Mouse (Mus musculus): ENCODE data around the gene Rpl10. TPM values are rescaled to one million over a fixed set of nuclear protein-coding genes. Genes with fewer than 3 reads are reported as not detected.

Rpl10 gene
- polyA plus RNA-seq, 1 experiment from 2014 or later = 828 TPM

Small RNA genes lying within 50 kb of the gene (microRNA-seq; reads per million reads assigned to microRNA genes)
- not detected for gene Mir7091
- gene Mir7092 = not detected

Other genes with a start within 250 kb of the Rpl10 start
- 54.3 and 60.5 TPM in 2 replicates for gene Irak1, start 246.9 kb upstream of the Rpl10 start, polyA plus RNA-seq (2015; fragmentation: Nextera tagmentation; extraction: Ambion mirVana)
- gene Opn1mw, start 143.3 kb upstream of the Rpl10 start, polyA plus RNA-seq (2015; fragmentation: Nextera tagmentation; extraction: Ambion mirVana) = not detected in 2 replicates
- gene Mecp2, start 135.4 kb upstream of the Rpl10 start, polyA plus RNA-seq (2015; fragmentation: Nextera tagmentation; extraction: Ambion mirVana) = 12.5 and 12.8 TPM in 2 replicates
- gene Tex28, start 103.0 kb upstream of the Rpl10 start, polyA plus RNA-seq (2015; fragmentation: Nextera tagmentation; extraction: Ambion mirVana) = not detected in 2 replicates
- 0.05 TPM in 1 of 2 replicates, not detected in the other for gene Tktl1, start 93.6 kb upstream of the Rpl10 start, polyA plus RNA-seq (2015; fragmentation: Nextera tagmentation; extraction: Ambion mirVana)
- gene Flna, start 21.0 kb upstream of the Rpl10 start, polyA plus RNA-seq (2015; fragmentation: Nextera tagmentation; extraction: Ambion mirVana) = 275 and 314 TPM in 2 replicates
- gene Emd, start 16.1 kb upstream of the Rpl10 start, polyA plus RNA-seq (2015; fragmentation: Nextera tagmentation; extraction: Ambion mirVana) = 26.7 and 27.8 TPM in 2 replicates
- 91.0 and 92.2 TPM in 2 replicates for gene Taz, start 11.1 kb downstream of the Rpl10 start, polyA plus RNA-seq (2015; fragmentation: Nextera tagmentation; extraction: Ambion mirVana)
- gene Dnase1l1, start 11.5 kb downstream of the Rpl10 start, polyA plus RNA-seq (2015; fragmentation: Nextera tagmentation; extraction: Ambion mirVana) = 11.7 and 12.0 TPM in 2 replicates
- 127 and 128 TPM in 2 replicates for gene Atp6ap1, start 26.3 kb downstream of the Rpl10 start, polyA plus RNA-seq (2015; fragmentation: Nextera tagmentation; extraction: Ambion mirVana)
- 247 and 260 TPM in 2 replicates for gene Gdi1, start 34.2 kb downstream of the Rpl10 start, polyA plus RNA-seq (2015; fragmentation: Nextera tagmentation; extraction: Ambion mirVana)
- 73.5 and 76.5 TPM in 2 replicates for gene Fam50a, start 42.2 kb downstream of the Rpl10 start, polyA plus RNA-seq (2015; fragmentation: Nextera tagmentation; extraction: Ambion mirVana)
- 21.2 and 25.3 TPM in 2 replicates for gene Plxna3, start 58.3 kb downstream of the Rpl10 start, polyA plus RNA-seq (2015; fragmentation: Nextera tagmentation; extraction: Ambion mirVana)
- gene Lage3, start 82.8 kb downstream of the Rpl10 start, polyA plus RNA-seq (2015; fragmentation: Nextera tagmentation; extraction: Ambion mirVana) = 114 and 115 TPM in 2 replicates
- 62.2 and 68.2 TPM in 2 replicates for gene Ubl4a, start 102.4 kb downstream of the Rpl10 start, polyA plus RNA-seq (2015; fragmentation: Nextera tagmentation; extraction: Ambion mirVana)
- gene Slc10a3, start 102.5 kb downstream of the Rpl10 start, polyA plus RNA-seq (2015; fragmentation: Nextera tagmentation; extraction: Ambion mirVana) = 19.6 and 21.3 TPM in 2 replicates
- gene Fam3a, start 122.5 kb downstream of the Rpl10 start, polyA plus RNA-seq (2015; fragmentation: Nextera tagmentation; extraction: Ambion mirVana) = 42.3 and 43.5 TPM in 2 replicates
- gene Ikbkg, start 122.5 kb downstream of the Rpl10 start, polyA plus RNA-seq (2015; fragmentation: Nextera tagmentation; extraction: Ambion mirVana) = 18.2 and 18.4 TPM in 2 replicates
- gene G6pdx, start 158.4 kb downstream of the Rpl10 start, polyA plus RNA-seq (2015; fragmentation: Nextera tagmentation; extraction: Ambion mirVana) = 45.6 and 47.0 TPM in 2 replicates
- 2.1 and 4.3 TPM in 2 replicates for gene Gm6880, start 210.6 kb downstream of the Rpl10 start, polyA plus RNA-seq (2015; fragmentation: Nextera tagmentation; extraction: Ambion mirVana)

Measured in limb, embryonic 13.5 days (tissue).